Mouse (Mus musculus) testis, adult 2 months (tissue): Measurements from ENCODE around the gene Fam71e1. TPM values are rescaled to one million over a fixed set of nuclear protein-coding genes. Genes with fewer than 3 reads are reported as not detected.
A peak's percentile ranks its signal among the peaks of the same experiment; 100 is the strongest.

Experiments
- H3K27ac ChIP-seq: fragments of 200-500 bp; 2 replicates; pipeline ENCODE4 v1.5.1; 2012; ENCODE audit warnings: low read depth, low read length; ENCODE audit not compliant: control insufficient read depth, insufficient read depth
- H3K27me3 ChIP-seq: fragments of 200-500 bp; 2 replicates; pipeline ENCODE4 v1.6.1; 2012; ENCODE audit warnings: mild to moderate bottlenecking, low read length, moderate library complexity; ENCODE audit not compliant: control insufficient read depth, insufficient read depth
- H3K36me3 ChIP-seq: fragments of 200-500 bp; 2 replicates; pipeline ENCODE4 v1.6.1; 2012; ENCODE audit warnings: mild to moderate bottlenecking, low read length; ENCODE audit not compliant: control insufficient read depth, insufficient read depth
- H3K4me1 ChIP-seq: fragments of 200-500 bp; 2 replicates; pipeline ENCODE4 v1.6.1; 2012; ENCODE audit warnings: low read length; ENCODE audit not compliant: control insufficient read depth, insufficient read depth
- H3K4me3 ChIP-seq: fragments of 200-500 bp; 2 replicates; pipeline ENCODE4 v1.5.1; 2012; ENCODE audit warnings: low read depth, mild to moderate bottlenecking, low read length, moderate library complexity, mixed read lengths; ENCODE audit not compliant: control insufficient read depth
- CTCF ChIP-seq: fragments of 200-500 bp; IDR thresholded peaks from 2 replicates; pipeline ENCODE4 v1.5.1; 2012; ENCODE audit warnings: low read depth, mild to moderate bottlenecking, inconsistent platforms, low read length, moderate library complexity; ENCODE audit not compliant: control insufficient read depth, insufficient read depth, insufficient replicate concordance
- POLR2A ChIP-seq: fragments of 200-500 bp; IDR thresholded peaks from 2 replicates; pipeline ENCODE4 v1.6.1; 2012; ENCODE audit warnings: low read depth, mild to moderate bottlenecking, inconsistent platforms, low read length, moderate library complexity; ENCODE audit not compliant: control insufficient read depth
- polyA plus RNA-seq: library from polyadenylated mRNA; depleted of rRNA; stranded (reverse); fragments of >200 nt; gene quantifications from 2 replicates; pipeline ENCODE4 v1.2.3, GENCODE M21; 2012

The Fam71e1 gene
- polyA plus RNA-seq, 1 experiment, result 1,517 TPM

DNA sequence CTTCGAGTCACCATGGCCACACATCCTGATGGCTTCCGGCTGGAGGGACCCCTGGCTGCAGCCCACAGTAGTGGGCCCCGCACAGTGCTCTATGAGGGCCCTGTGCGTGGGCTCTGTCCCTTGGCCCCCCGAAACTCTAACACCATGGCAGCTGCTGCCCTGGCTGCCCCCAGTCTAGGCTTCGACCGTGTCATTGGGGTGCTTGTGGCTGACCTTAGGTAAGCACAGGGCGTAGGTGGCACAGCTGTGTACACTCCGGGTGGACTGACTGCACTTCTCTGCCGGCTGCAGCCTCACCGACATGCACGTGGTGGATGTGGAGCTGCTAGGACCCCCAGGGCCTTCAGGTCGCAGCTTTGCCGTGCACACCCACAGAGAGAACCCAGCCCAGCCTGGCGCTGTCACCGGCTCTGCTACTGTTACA is 29.5 kb upstream of the Fam71e1 start:
- H3K4me1 ChIP-seq, result peaks cover 10% of the 10 kb centered on the region
- H3K4me3 ChIP-seq, result peak overlapping the region; percentile 93
- TF ChIP-seq POLR2A, result no peak; the same call in 1 of the 2 replicates
- TF ChIP-seq CTCF, result no peak
- no peaks in the 10 kb centered on the region for H3K27me3 ChIP-seq
- H3K36me3 ChIP-seq, result no peaks in the 10 kb centered on the region
- peak overlapping the region; percentile 19; the same call in 1 of the 2 replicates for H3K27ac ChIP-seq

DNA sequence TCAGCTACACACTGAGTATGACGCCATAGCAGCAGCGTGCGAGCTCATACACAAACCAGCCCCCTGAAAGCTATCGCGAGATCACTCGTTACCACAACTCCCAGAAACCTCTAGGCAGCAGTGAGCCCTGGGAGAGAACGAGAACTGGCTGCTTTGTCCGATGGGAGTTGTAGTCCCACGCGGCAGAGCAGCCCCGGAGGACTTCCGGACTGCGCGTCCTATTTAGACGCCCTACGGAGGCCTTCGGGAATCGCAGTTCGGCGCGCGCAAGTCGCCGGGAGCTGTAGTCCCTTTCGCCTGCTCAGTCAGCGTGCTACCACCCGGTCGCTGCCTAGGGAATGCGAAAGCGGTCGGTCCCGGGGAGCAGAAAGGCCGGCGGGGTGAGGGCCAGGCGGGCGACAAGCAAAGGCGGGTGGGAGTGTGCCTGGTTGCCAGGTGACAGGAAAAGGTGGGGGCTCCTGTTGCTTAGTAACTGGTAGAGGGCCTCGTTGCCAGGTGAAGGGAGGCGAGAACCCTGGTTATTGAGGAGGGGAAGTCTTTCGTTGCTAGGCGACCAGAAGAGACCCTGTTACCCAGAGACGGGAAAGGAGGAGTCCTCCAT is 28.5 kb upstream of the Fam71e1 start, which contains the start of gene Josd2:
Gene Josd2 (plus strand): TSS at position 170 of the 601 bp plus-strand sequence.
- Histone ChIP-seq H3K27me3 (no peaks in the 10 kb centered on the region), H3K4me1 (peaks cover 6% of the 10 kb centered on the region), H3K36me3 (no peaks in the 10 kb centered on the region), H3K27ac (peak within 1 kb of the TSS; percentile 82), H3K4me3 (peak within 1 kb of the TSS; percentile 93)
- TF ChIP-seq CTCF, result no peak
- TF ChIP-seq POLR2A, result peak; percentile 50; the same call in 1 of the 2 replicates

DNA sequence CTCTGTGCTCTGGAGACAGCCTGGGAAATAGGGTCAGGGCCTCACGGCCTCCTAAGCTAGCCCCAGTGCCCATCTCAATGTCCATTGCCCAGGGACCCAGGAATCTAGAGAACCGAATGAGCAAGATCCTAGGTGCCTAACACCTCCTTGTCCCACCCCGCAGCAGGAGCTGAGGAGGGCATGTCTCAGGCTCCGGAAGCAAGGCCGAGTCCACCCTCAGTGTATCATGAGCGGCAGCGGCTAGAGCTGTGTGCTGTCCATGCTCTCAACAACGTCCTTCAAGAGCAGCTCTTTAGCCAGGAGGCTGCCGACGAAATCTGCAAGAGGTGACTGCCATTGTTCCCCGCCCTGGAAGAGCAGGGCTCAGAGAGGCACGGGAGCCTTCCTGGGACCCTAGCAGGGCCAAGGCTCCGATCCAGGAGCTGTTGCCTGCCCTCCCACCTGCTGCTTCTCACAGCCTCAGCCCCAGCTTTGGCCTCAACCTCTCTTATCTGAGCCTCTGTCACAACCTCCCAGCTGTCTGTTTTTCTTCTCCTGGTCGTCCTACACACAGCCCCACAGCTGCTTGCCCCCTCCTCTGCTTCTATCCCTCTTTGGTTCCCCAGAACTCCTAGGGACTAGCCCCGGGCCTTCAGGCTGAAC is 27.6 kb upstream of the Fam71e1 start:
- no peak for TF ChIP-seq CTCF
- TF ChIP-seq POLR2A, result no peak; the same call in 1 of the 2 replicates
- peaks cover 6% of the 10 kb centered on the region for H3K4me1 ChIP-seq
- no peaks in the 10 kb centered on the region for H3K36me3 ChIP-seq
- peak overlapping the region; percentile 93 for H3K4me3 ChIP-seq
- H3K27ac ChIP-seq, result peak overlapping the region; percentile 82; the same call in 1 of the 2 replicates
- H3K27me3 ChIP-seq, result no peaks in the 10 kb centered on the region

DNA sequence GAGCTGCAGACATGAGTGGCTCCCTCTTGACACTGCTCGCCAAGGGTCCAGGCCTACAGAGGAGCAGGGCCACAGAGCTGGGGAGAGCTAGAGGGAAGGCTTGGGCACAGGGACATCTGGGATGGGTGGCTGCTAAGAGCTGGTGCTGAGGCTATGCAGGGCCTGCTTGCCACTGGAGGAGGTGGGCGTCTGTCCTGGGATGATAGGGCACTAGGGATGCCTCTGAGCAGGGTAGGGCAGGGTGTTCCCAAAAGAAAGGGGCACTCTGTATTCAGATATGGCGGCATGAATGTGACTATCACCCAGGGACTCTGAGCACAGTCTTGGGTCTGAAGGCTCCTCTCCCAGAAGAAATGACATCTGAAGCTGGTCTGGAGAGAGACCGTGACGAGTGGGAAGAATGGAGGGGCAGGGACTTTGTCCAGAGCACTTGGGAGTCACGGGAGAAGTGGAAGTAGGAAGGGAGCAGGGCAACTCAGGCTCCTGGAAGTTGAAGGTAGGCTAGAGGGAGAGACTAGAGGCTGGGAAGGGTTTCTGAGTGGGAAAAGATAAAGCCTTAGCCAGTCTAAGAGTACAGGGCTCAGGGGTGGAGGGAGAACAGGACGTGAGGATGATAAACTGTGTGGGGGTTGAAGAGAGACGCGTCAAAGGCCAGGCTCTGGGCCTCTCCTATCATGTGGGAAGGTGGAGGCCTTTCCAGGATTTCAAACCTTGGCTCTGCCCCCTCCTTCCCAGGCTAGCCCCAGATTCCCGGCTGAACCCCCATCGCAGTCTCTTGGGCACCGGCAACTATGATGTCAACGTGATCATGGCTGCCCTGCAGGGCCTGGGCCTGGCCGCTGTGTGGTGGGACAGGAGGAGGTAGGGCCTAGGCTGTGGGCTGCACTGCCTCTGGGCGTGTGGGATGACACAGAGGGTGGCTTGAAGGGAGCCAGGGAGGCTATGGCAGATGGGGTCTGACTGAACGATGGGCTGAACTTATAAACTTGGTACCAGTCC is 26.4 kb upstream of the Fam71e1 start:
- Histone ChIP-seq H3K4me3 (peak overlapping the region; percentile 93), H3K4me1 (peaks cover 6% of the 10 kb centered on the region), H3K27me3 (no peaks in the 10 kb centered on the region), H3K27ac (no peak overlapping the region), H3K36me3 (no peaks in the 10 kb centered on the region)
- TF ChIP-seq CTCF, result no peak
- no peak for TF ChIP-seq POLR2A

DNA sequence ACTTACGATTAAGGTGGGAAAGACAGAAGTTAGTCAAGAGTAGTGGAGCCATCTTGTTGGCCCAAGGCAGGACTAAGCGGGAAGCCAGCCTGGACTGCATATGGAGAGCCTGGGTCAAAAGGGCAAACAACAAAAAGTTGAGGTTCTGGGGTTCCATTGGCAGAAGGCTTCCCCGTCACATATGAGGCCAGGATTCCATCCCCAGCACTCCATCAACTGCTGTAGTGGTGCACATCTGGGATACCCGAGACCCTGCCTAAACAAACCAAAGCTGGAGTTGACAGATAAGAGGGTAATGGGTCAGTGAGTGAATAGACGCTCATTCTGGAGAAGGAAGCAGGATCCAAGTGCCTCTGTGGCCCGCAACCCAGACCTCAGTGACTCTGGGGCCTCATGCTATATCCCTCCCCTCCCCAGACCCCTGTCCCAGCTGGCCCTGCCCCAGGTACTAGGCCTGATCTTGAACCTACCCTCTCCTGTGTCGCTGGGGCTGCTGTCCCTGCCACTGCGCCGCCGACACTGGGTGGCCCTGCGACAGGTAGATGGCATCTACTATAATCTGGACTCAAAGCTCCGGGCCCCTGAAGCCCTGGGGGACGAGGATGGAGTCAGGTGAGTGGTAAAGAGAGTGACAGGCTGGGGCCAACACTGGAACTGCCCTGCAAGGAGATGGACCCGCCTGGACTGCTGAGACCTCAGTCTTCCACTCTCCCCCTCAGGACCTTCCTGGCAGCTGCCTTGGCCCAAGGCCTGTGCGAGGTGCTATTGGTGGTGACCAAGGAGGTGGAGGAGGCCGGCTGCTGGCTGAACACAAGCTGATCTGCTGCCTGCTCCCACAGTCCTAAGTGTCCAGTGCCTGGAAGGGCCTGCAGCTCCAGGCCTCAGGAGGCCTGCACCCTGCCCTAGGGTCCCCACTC is 25.4 kb upstream of the Fam71e1 start:
- H3K27ac ChIP-seq, result no peak overlapping the region
- no peaks in the 10 kb centered on the region for H3K36me3 ChIP-seq
- peaks cover 6% of the 10 kb centered on the region for H3K4me1 ChIP-seq
- TF ChIP-seq POLR2A (no peak), CTCF (no peak)
- no peaks in the 10 kb centered on the region for H3K27me3 ChIP-seq
- H3K4me3 ChIP-seq, result no peak overlapping the region

DNA sequence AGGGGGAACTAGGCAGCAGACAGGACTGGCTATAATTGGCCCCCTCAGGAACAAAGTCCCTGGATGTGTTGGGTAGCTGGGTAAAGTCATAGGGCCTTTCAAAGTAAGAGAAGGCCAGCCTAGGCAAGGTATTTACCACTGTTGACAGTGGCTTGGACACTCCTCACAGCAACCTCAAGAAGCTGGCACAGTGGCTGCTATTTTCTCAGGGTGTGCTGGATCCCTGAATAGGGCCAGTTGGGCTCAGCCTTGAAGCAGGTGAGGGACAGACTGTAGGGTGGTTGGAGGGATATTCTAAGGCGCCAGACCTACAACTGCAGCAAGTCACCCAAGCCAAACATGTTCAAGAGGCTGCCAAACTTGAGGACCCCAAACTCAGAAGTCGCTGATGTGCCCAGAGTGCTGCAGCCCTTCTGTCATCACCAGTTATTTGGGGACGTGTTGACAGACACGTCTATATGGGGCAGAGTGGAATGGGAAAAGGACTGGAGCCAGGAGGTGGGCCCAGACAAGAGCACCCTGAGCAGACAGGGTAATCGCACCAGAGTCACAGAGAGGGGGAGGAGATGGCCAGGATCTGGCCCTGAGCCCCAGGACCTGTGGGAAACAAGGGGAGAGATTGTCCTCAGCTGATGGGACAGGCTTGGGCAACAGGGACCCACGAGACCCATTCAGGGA is 24.4 kb upstream of the Fam71e1 start:
- no peak overlapping the region for H3K4me3 ChIP-seq
- H3K4me1 ChIP-seq, result peaks cover 6% of the 10 kb centered on the region

More for the DNA sequence above, 24.4 kb upstream of the Fam71e1 start:
- Histone ChIP-seq H3K36me3 (no peaks in the 10 kb centered on the region), H3K27me3 (no peaks in the 10 kb centered on the region), H3K27ac (no peak overlapping the region)
- TF ChIP-seq POLR2A (0 out of 2 replicates have a peak, but pooled peaks have one; percentile 10), CTCF (no peak)
